Mouse (Mus musculus): ENCODE data around the gene Mcrip1.
"Not testable (repeated sequence)": the region's sequence is repeated elsewhere in the genome, so short reads cannot be mapped to it uniquely, and the experiment has no call there.

The Mcrip1 gene

GRCm38 (mm10) chr11:120542376-120542775 lies 7.2 kb downstream of the Mcrip1 start:
- DNase-seq (ENCODE audit: low spot score): no peak

GRCm38 (mm10) chr11:120541907-120542306 lies 7.6 kb downstream of the Mcrip1 start:
- DNase-seq (ENCODE audit: low spot score): no peak

- no peak for DNase-seq (ENCODE audit: low spot score)
Observed at GRCm38 (mm10) chr11:120539285-120540014, 10.1 kb downstream of the Mcrip1 start.

- DNase-seq (ENCODE audit: low spot score): no peak
Observed at GRCm38 (mm10) chr11:120538955-120539284, 10.6 kb downstream of the Mcrip1 start.

GRCm38 (mm10) chr11:120538485-120538884 lies 11.0 kb downstream of the Mcrip1 start:
- DNase-seq (ENCODE audit: low spot score): no peak

GRCm38 (mm10) chr11:120535804-120536203 lies 13.7 kb downstream of the Mcrip1 start:
- no peak for DNase-seq (ENCODE audit: low spot score)

- DNase-seq (ENCODE audit: low spot score): no peak
Observed at GRCm38 (mm10) chr11:120535145-120535544, 14.4 kb downstream of the Mcrip1 start.

GRCm38 (mm10) chr11:120534093-120534492 lies 15.4 kb downstream of the Mcrip1 start:
- DNase-seq (ENCODE audit: low spot score): no peak

- DNase-seq (ENCODE audit: low spot score): no peak
Observed at GRCm38 (mm10) chr11:120531646-120532045, 17.9 kb downstream of the Mcrip1 start.

- no peak for DNase-seq (ENCODE audit: low spot score)
Observed at GRCm38 (mm10) chr11:120530085-120530964, 19.2 kb downstream of the Mcrip1 start, which contains the start of gene Gcgr. Gene Gcgr (plus strand): TSS chr11:120530699.

GRCm38 (mm10) chr11:120528903-120529302 lies 20.6 kb downstream of the Mcrip1 start:
- DNase-seq (ENCODE audit: low spot score): no peak

GRCm38 (mm10) chr11:120527690-120528354 lies 21.7 kb downstream of the Mcrip1 start:
- no peak for DNase-seq (ENCODE audit: low spot score)

- DNase-seq (ENCODE audit: low spot score): no peak
Observed at GRCm38 (mm10) chr11:120525959-120526358, 23.6 kb downstream of the Mcrip1 start.

- no peak for DNase-seq (ENCODE audit: low spot score)
Observed at GRCm38 (mm10) chr11:120522581-120522980, 26.9 kb downstream of the Mcrip1 start.

- DNase-seq (ENCODE audit: low spot score): no peak
Observed at GRCm38 (mm10) chr11:120520967-120521540, 28.5 kb downstream of the Mcrip1 start.

- no peak for DNase-seq (ENCODE audit: low spot score)
Observed at GRCm38 (mm10) chr11:120520498-120520897, 29.0 kb downstream of the Mcrip1 start.

GRCm38 (mm10) chr11:120519738-120520137 lies 29.8 kb downstream of the Mcrip1 start:
- DNase-seq (ENCODE audit: low spot score): no peak

- no peak for DNase-seq (ENCODE audit: low spot score)
Observed at GRCm38 (mm10) chr11:120518558-120518957, 31.0 kb downstream of the Mcrip1 start.

- DNase-seq (ENCODE audit: low spot score): no peak
Observed at GRCm38 (mm10) chr11:120518027-120518426, 31.5 kb downstream of the Mcrip1 start.

GRCm38 (mm10) chr11:120517147-120517546 lies 32.4 kb downstream of the Mcrip1 start:
- no peak for DNase-seq (ENCODE audit: low spot score)

GRCm38 (mm10) chr11:120515611-120516010 lies 33.9 kb downstream of the Mcrip1 start:
- DNase-seq (ENCODE audit: low spot score): peak; percentile 76

- DNase-seq (ENCODE audit: low spot score): not testable (repeated sequence)
Observed at GRCm38 (mm10) chr11:120514262-120514661, 35.3 kb downstream of the Mcrip1 start.

Data from spleen, adult 12 weeks (tissue).